Mouse (Mus musculus) activated CD4-positive, CD25-positive, alpha-beta regulatory T cell, adult 4 months (primary cell): ENCODE measurements around the gene Stxbp5. TPM values are rescaled to one million over a fixed set of nuclear protein-coding genes. Genes with fewer than 3 reads are reported as not detected.

Experiments
- ATAC-seq: one replicate; pipeline ENCODE4 v1.8.0; 2017
- polyA plus RNA-seq, 2 experiments: library from polyadenylated mRNA; unstranded; fragments of 100-300 nt; shearing (Covaris generic); gene quantifications; one replicate each; pipeline ENCODE4 v1.2.1; 2017

Gene Stxbp5
- polyA plus RNA-seq, 2 experiments from 2014 or later = 10.5 to 10.9 TPM

GRCm38 (mm10) chr10:9857850-9858249, 43.0 kb downstream of the Stxbp5 start:
- ATAC-seq = no peak

GRCm38 (mm10) chr10:9856792-9857191, 44.1 kb downstream of the Stxbp5 start:
- no peak for ATAC-seq

GRCm38 (mm10) chr10:9846408-9846807, 54.5 kb downstream of the Stxbp5 start:
- ATAC-seq = no peak

DNA sequence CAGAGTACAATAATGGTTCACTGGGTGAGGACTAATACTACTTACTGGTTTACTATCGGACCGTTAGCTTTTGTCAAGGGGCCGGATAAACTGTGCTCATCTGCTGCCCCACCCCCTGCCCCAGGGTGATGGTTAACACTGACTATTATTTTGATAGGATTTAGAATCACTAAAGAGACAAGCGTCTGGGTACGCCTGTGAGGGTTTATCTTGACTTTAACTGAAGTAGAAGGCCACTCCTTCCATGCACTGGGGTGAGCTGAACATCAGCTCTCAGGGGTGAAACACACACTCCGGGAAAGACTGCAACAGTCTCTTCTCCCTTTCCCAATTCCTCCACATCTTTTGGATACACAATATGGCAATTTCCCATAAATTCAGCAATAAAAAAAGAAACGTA, 61.5 kb downstream of the Stxbp5 start:
- no peak for ATAC-seq

GRCm38 (mm10) chr10:9834986-9835385, 65.9 kb downstream of the Stxbp5 start:
- no peak for ATAC-seq

DNA sequence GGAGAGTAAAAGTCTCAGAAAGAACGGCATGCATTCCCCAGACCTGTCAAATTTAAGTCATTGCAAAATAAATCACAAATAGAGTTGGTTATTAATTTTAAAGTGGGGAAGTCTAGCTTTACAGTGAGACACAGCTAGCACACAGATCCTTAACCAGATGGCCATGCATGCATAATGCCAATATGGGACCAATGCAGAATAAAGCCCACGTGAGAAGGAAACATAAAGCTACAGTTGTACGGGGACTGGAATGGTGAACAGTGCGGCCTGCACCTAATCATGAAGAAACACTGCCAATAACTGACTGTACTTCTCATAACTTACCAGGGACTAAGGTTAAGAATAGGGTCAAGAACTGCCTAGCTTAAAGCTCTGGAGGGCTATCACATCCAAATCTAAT, 67.9 kb downstream of the Stxbp5 start:
- ATAC-seq = no peak

DNA sequence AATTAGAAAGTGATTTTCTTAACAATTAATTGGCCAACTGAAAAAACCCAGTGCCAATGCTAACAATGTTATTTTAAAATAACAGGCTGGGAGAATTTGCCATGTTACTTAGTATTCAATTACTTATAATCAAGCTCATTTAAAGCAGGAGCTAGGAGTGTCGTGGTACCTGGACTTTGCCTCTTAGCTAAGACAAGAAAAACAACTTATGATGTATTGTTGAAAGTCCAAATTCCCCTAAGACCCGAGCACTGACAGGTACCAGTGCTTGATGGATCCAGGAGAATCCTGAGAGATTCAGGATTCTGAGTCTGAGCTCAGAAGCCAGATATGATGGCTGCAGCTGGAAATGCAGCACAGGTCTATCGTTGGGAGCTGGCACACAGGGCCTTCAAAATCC, 71.1 kb downstream of the Stxbp5 start:
- ATAC-seq = no peak

DNA sequence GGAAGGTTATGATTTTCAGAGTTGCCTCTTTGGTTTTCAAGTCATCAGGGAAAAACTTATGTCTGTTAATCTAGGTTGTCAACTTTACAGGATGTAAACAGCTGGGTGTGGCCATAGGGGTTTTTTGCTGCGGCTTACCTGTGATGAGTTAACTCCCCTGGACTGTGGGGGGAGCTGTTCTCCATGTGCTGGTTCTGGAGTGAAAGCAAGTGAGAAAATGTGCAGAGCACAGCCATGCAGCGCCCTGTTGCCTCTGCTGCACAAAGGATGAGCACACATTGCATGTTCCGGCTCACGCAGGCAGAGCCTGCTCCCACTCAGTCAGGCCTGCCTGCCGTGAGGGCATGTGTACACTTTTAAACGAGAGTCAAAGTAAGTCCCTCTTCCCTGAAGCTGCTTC, 79.6 kb downstream of the Stxbp5 start:
- ATAC-seq = peak; percentile 97

- no peak for ATAC-seq
Measured at GRCm38 (mm10) chr10:9818574-9818973, 82.3 kb downstream of the Stxbp5 start.

DNA sequence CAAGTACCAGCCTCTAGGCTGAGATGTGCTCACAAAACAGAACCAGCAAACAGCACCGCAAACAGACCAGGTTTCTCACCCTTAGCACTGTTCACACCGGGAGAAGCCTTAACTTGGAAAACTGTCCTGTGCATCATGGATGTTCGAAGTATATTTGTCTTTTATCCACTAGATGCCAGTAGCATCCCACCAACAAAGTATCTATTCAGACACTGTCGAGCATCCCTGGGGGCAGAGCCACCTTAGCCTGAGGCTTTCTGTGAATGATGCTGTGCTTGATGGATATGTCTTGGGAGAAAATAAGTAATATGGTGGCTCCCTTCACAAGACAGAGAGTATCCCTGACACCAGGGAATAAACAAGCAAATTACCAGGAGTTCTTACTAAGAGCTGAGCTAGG, 87.0 kb downstream of the Stxbp5 start:
- no peak for ATAC-seq

GRCm38 (mm10) chr10:9807596-9807995, 93.3 kb downstream of the Stxbp5 start:
- no peak for ATAC-seq

- ATAC-seq = no peak
Measured at GRCm38 (mm10) chr10:9805341-9805740, 95.5 kb downstream of the Stxbp5 start.

GRCm38 (mm10) chr10:9803126-9803525, 97.8 kb downstream of the Stxbp5 start:
- no peak for ATAC-seq

DNA sequence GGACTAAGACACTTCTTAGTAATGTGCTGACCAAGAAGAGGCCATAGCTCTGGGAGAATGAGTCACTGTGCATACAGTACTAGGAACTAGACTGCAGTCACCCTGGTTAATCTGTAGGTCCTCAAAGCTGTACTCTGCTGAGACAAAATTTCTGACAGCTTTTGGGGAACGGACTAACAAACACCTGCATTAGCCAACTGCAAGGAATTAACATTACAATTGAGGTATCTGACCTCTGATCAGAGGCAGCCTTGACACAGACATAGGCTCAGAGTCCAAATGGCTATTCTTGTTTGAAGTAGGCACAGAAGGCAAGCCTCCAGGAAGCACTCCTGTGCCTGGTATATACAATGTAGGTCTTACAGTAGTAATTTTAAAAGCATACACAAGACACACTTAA, 99.3 kb downstream of the Stxbp5 start:
- ATAC-seq = no peak

DNA sequence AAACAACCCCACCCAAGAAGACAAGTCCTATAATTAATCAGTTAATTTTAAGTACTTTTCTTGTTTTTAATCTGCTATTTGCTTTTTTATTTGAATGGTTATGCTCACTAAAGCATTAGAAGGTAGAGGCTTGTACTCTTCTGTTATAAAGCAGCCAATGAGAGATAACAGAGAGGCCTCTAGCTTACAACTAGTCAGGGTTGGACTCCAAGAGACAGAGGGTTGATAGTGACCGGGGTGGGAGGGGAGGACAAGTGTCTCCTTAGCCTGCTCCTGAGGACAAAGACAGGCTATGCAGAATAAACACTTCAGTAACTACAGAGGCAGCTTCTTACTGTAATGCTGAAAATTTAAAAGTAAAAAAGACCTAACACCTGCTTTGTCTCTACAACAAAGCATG, 101.8 kb downstream of the Stxbp5 start:
- ATAC-seq = no peak

DNA sequence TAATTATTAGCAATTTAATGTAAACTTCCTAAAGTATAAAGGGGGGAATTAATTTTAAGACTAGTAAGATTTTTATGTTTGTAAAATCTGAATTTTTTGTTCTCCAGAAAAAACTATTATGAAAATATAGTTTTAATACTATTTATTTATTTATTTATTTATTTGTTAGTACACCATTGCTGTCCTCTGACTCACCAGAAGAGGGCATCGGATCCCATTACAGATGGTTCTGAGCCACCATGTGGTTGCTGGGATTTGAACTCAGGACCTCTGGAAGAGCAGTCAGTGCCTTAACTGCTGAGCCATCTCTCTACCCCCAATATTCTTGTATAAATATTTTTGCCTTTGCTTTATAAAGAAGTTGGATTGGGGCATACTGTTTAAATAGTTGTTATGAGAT, 104.5 kb downstream of the Stxbp5 start:
- no peak for ATAC-seq

- no peak for ATAC-seq
Measured at GRCm38 (mm10) chr10:9794429-9794828, 106.5 kb downstream of the Stxbp5 start.

- no peak for ATAC-seq
Measured at GRCm38 (mm10) chr10:9790947-9791346, 109.9 kb downstream of the Stxbp5 start.

GRCm38 (mm10) chr10:9786461-9786860, 114.4 kb downstream of the Stxbp5 start:
- no peak for ATAC-seq

- no peak for ATAC-seq
Measured at GRCm38 (mm10) chr10:9785651-9786050, 115.2 kb downstream of the Stxbp5 start.

GRCm38 (mm10) chr10:9779864-9780263, 121.0 kb downstream of the Stxbp5 start:
- no peak for ATAC-seq

GRCm38 (mm10) chr10:9770261-9770660, 130.6 kb downstream of the Stxbp5 start:
- ATAC-seq = no peak

DNA sequence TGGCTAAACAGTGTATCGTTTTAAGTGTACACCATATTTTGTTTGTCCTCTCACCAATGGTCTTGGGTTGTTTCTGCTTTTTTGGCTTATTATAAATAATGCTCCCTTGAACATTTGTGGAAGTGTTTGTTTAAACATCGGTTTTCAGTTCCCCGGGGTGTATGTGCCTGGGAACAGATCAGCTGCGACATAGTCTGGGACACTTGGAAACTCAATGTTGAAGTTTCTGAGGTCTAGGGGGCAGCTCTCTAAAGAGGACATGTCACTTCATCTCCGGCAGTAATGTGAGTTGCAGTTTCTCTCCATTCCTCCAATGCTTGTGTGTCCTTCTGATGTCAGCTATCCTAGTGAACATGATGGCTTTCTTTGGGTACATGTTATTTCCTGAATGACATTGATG, 137.0 kb downstream of the Stxbp5 start:
- ATAC-seq = no peak

GRCm38 (mm10) chr10:9760264-9760663, 140.6 kb downstream of the Stxbp5 start:
- no peak for ATAC-seq

DNA sequence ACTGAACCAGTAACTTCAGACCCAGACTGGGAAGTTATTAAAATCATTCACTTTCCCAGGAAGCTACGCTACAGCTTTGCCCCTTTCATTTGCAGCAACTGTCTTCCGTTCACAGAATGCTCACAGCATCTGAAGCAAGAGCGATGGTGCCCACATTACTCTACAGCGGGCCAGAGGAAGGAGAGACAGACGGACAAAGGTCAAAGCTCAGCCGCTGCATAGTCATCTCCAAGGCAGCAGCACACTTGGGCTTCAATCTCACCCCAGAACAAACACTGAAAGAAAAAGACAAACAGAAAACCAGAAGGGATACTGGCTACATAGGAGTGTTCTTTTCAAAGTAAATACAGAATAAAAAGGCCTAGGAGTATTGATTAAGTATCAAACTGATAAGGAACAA, 144.3 kb downstream of the Stxbp5 start:
- no peak for ATAC-seq
